Mouse (Mus musculus) 416B (cell line): ENCODE measurements around the gene Gm7714.
"Not testable (repeated sequence)": the region's sequence is repeated elsewhere in the genome, so short reads cannot be mapped to it uniquely, and the experiment has no call there.

Source experiments
- DNase-seq: peaks from one replicate; pipeline ENCODE4 v3.0.0; 2011; ENCODE audit warnings: low read depth

Gm7714 gene

DNA sequence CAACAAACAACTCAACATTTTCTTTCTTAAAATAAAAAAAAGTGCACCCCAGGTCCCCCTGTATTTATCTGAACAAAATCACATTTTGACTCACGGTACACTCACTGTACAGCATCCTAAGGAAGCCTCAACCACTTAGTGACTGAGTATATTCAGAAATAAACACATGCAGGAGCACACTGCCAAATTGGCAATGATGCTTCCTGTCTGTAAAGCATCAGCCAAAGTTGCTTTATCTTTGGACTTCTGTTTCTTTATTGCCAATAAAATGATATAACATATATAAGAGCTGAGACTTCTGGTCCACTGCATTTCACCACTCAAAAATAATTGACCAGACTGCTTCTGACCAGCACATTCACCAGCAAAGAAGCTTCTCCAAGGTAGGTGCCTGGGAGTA is at the start of gene Gm7714:
TSS of gene Gm7714 (plus strand) at position 301 of the 400 bp plus-strand sequence.
- DNase-seq: no peak

DNA sequence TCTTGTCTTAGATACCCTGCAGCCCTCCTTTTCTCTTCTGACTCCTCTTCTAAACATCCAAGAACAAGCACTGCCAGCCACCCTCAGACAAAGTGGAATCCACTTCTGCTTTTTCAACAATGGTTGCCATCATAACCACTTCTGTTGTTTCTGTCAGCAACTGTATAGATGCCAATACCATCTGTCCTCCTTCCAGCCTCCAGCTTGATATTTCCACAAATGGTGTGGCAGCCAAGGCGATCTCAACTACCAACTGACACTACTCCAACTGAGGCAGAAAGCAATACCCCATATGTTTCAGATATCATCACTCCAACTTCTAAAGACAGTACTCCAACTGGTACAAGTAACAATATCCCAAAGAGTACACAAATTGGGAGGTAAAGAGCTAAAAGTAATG is 12.2 kb upstream of the Gm7714 start:
- DNase-seq: no peak

DNA sequence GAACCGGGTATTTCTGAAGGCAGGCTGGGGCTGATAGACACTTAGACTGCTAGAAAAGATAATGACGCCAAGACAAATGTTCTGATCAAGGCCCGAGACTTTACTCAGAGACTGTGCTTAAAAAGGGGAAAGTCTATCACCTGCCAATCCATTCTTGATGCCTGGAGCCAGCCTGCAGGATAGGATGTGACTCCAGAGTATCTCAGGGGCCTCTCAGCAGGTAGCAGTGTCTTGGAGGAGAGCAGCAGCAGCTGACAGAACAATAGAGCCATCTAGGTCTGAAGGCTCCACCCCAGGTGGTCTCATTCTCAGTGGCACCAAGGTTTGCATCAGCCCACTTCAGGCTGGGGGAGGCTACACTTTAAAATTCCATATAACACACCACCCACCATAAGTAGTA is 42.6 kb downstream of the Gm7714 start:
- DNase-seq: not testable (repeated sequence)

DNA sequence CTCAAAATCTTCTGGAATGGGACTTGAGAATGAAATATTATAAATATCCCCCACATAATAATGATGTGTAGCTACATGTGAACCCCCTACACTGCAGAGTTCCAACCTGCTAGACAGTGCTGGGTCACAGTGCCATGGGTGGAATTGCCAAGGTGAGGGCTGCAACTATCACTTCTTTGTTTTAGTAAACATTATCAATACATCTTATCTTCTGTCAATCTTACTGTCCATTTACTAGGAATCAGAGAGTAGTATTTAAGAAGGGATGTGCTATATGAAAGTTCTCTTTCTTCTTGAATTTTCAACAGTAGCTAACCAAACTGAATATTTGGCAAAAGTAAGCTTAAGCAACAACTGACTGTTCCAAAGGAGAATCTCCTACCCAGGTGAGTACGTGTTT is 48.3 kb downstream of the Gm7714 start, which contains the start of gene Prol1:
TSS of gene Prol1 (plus strand) at position 301 of the 400 bp plus-strand sequence.
- no peak for DNase-seq
